Mouse (Mus musculus): ENCODE data around the gene Magea10. TPM values are rescaled to one million over a fixed set of nuclear protein-coding genes. Genes with fewer than 3 reads are reported as not detected.

Magea10 gene
- polyA plus RNA-seq (2015; fragmentation: Nextera tagmentation; extraction: Ambion mirVana) = not detected in 2 replicates

- H3K4me1 ChIP-seq = no peaks in the 10 kb centered on the region
- H3K27ac ChIP-seq (replicated peaks) = no peak within 1 kb of the TSS
- no peaks in the 10 kb centered on the region for H3K27me3 ChIP-seq
- no peak within 1 kb of the TSS for H3K4me2 ChIP-seq (replicated peaks)
- H3K36me3 ChIP-seq = no peaks in the 10 kb centered on the region
- H3K9ac ChIP-seq (replicated peaks) = no peak within 1 kb of the TSS
- no peak within 1 kb of the TSS for H3K4me3 ChIP-seq
- WGBS = 93% methylated on average over 6 of the region's 6 CpGs
- H3K9me3 ChIP-seq = no peaks in the 10 kb centered on the region
- ATAC-seq (replicated peaks) = no peak
Observed at GRCm38 (mm10) chrX:72386758-72387157, at the start of gene Magea10. TSS of gene Magea10 (minus strand) at chrX:72386858.

DNA sequence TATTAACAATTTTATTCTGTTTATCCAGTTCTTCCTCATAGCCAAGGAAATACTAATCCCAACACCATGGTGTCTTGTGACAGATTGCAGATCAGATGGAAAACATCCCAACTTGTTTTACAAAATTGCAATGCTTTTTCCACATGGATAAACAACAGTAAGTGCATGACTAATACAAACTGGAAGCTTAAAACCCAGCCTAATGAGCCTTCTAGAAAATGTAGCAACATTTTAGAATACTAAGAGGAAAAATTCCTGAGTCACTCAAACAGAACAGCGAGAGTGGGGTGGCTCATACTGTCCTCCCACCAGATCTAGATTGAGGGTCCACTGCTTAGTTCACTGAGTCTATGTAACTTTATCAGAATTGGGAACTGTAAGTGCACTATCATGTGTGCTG lies 4.7 kb downstream of the Magea10 start:
- no peaks in the 10 kb centered on the region for H3K4me1 ChIP-seq
- H3K27me3 ChIP-seq = no peaks in the 10 kb centered on the region
- H3K4me3 ChIP-seq = no peak overlapping the region
- no peak overlapping the region for H3K27ac ChIP-seq (replicated peaks)
- no peak for ATAC-seq (replicated peaks)
- H3K9me3 ChIP-seq = no peaks in the 10 kb centered on the region
- 69% methylated on average over 1 of the region's 1 CpGs for WGBS
- H3K4me2 ChIP-seq (replicated peaks) = no peak overlapping the region
- no peak overlapping the region for H3K9ac ChIP-seq (replicated peaks)
- no peaks in the 10 kb centered on the region for H3K36me3 ChIP-seq

Other genes with a start within 250 kb of the Magea10 start
- gene Magea4, start 164.8 kb downstream of the Magea10 start, polyA plus RNA-seq (2015; fragmentation: Nextera tagmentation; extraction: Ambion mirVana) = not detected in 2 replicates
- 0.53 and 0.73 TPM in 2 replicates for gene Gabre, start 112.1 kb downstream of the Magea10 start, polyA plus RNA-seq (2015; fragmentation: Nextera tagmentation; extraction: Ambion mirVana)